Mouse (Mus musculus): ENCODE data around the gene Mfsd7a. TPM values are rescaled to one million over a fixed set of nuclear protein-coding genes. Genes with fewer than 3 reads are reported as not detected.

Mfsd7a gene
- total and polyA plus RNA-seq, 2 experiments from 2014 or later: 0.05 to 0.12 TPM

DNA sequence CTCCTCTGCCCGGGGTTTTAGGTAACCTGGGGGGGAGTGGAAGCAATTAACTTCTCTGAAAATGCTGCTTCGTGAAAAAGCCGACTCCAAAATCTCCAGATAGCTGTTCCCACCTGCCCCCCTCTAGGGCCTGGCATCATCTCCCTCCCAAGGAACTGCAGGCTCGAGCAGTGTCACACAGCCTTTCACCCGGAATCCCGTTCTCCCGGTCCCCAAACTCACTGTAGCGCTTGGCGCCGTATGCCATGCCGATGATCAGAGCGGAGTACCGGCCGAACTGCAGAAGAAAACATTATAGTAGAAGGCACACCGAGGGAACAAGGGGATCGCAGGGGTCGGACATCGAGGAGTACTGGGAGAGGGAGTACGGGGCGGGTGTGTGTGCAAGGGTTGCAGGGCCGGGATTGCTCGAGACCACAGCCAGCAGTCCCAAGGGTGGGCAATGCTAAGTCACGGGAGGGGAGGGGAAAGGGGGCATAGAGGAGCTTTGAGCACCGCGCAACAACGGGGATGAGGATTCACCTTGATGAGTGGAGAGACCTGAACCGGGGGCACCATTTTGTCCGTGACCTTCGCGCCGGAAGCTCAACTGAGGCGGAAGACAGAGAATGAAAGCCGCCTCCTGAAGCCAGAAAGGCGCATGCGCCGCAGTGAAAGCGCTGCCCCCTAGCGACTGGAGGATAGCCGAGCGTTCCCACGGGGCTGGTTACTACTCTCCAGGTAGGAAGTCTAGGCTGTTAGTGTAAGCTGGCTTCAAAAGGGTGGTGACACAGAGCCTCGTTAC, 14.7 kb downstream of the Mfsd7a start, which contains the start of gene Atp5k:
TSS of gene Atp5k (minus strand) at position 645 of the 784 bp plus-strand sequence.
- Histone ChIP-seq H3K27me3 (ENCODE audit: insufficient read depth, low read length) (no peaks in the 10 kb centered on the region), H3K4me1 (ENCODE audit: insufficient read depth) (peaks cover 5% of the 10 kb centered on the region; the same call in 1 of the 2 replicates), H3K9ac (peak within 1 kb of the TSS; percentile 75), H3K9me3 (ENCODE audit: low read length) (no peaks in the 10 kb centered on the region), H3K36me3 (ENCODE audit: insufficient read depth) (peaks cover 28% of the 10 kb centered on the region), H3K27ac (ENCODE audit: low read depth, low read length) (0 out of 2 replicates have a peak within 1 kb of the TSS, but pooled peaks have one; percentile 40), H3K4me2 (ENCODE audit: low read depth) (peak within 1 kb of the TSS; percentile 96), H3K4me3 (ENCODE audit: low read depth, low read length) (peak within 1 kb of the TSS; percentile 90)
- ATAC-seq (peak; percentile 95), DNase-seq (peak; percentile 97)
- 2% methylated on average over 42 of the region's 42 CpGs for WGBS
- peak; percentile 95 for TF ChIP-seq CTCF (IDR thresholded peaks at IDR 0.05; ENCODE audit: low read depth)

DNA sequence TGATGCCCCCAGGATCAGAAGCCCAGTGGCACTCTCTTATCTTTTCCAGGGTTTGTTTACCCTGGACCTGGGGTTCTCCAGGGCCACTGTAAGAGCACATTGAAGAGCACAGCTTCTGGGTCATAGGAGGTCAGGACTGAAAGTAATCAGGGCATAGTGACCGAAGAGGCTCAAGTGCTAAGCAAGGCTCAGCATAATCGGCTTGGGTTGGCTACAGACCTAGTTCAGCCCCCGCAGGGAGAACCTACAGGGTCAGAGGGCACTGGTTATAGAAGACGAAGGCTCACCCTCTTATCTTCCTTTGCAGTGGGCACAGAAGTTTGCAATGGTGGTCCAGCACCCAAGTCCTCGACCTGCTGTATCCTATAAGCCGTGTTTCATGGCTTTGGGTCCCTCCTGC, 17.5 kb downstream of the Mfsd7a start:
- no peak for DNase-seq
- ATAC-seq: no peak
- Histone ChIP-seq H3K27ac (ENCODE audit: low read depth, low read length) (no peak overlapping the region), H3K4me1 (ENCODE audit: insufficient read depth) (peaks cover 5% of the 10 kb centered on the region; the same call in 1 of the 2 replicates), H3K4me3 (ENCODE audit: low read depth, low read length) (no peak overlapping the region), H3K4me2 (ENCODE audit: low read depth) (no peak overlapping the region), H3K9me3 (ENCODE audit: low read length) (no peaks in the 10 kb centered on the region), H3K36me3 (ENCODE audit: insufficient read depth) (peaks cover 29% of the 10 kb centered on the region), H3K9ac (no peak overlapping the region), H3K27me3 (ENCODE audit: insufficient read depth, low read length) (no peaks in the 10 kb centered on the region)
- WGBS: 94% methylated on average over 6 of the region's 6 CpGs
- no peak for TF ChIP-seq CTCF (IDR thresholded peaks at IDR 0.05; ENCODE audit: low read depth)

DNA sequence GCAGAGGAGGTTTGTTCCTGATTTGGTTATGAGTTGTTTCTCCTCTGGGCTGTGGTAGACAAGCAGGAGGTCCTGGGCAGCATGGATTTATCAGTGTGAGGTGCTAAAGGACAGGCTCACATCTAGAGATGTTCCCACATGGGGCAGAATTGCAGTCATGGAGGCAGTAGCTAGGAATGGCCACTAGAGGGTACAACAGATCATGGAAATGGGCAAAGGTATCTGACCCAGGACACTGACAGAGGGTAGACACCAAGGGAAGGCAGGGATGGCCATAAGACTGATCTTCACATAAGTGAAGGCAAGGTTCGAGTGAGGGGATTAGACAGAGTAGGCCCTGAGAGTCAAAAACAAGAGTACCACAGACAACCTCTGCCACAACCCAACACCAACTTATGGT, 21.5 kb downstream of the Mfsd7a start:
- Histone ChIP-seq H3K27ac (ENCODE audit: low read depth, low read length) (no peak overlapping the region), H3K4me2 (ENCODE audit: low read depth) (no peak overlapping the region), H3K36me3 (ENCODE audit: insufficient read depth) (peaks cover 21% of the 10 kb centered on the region), H3K4me3 (ENCODE audit: low read depth, low read length) (no peak overlapping the region), H3K9ac (no peak overlapping the region), H3K27me3 (ENCODE audit: insufficient read depth, low read length) (no peaks in the 10 kb centered on the region), H3K9me3 (ENCODE audit: low read length) (no peaks in the 10 kb centered on the region), H3K4me1 (ENCODE audit: insufficient read depth) (no peaks in the 10 kb centered on the region)
- no peak; the same call in 1 of the 2 replicates for ATAC-seq
- peak; percentile 86 for TF ChIP-seq CTCF (IDR thresholded peaks at IDR 0.05; ENCODE audit: low read depth)
- peak; percentile 25 for DNase-seq
- 58% methylated on average over 1 of the region's 1 CpGs for WGBS

DNA sequence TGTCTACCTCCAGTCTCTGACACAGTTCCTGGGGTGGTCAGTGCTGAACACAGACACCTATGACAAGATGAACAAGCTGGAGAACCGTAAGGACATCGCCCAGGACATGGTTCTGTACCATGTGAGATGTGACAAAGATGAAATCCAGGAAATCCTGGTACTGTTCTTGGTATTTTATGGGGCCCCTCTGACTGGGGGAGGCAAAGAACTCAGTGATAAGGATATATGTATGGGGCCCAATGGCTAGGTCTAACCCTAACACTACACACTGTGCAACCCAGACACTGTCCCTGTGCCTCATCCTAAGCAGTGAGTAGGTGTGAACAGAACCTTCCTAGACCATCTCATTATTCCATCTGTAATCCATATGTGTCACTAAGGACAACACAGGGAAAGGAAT, 25.3 kb downstream of the Mfsd7a start:
- no peak overlapping the region for H3K9ac ChIP-seq
- no peak overlapping the region for H3K4me3 ChIP-seq (ENCODE audit: low read depth, low read length)
- TF ChIP-seq CTCF (IDR thresholded peaks at IDR 0.05; ENCODE audit: low read depth): no peak
- 80% methylated on average over 2 of the region's 2 CpGs for WGBS
- no peaks in the 10 kb centered on the region for H3K27me3 ChIP-seq (ENCODE audit: insufficient read depth, low read length)
- ATAC-seq: no peak
- H3K27ac ChIP-seq (ENCODE audit: low read depth, low read length): no peak overlapping the region
- no peaks in the 10 kb centered on the region for H3K4me1 ChIP-seq (ENCODE audit: insufficient read depth)
- DNase-seq: no peak
- no peak overlapping the region for H3K4me2 ChIP-seq (ENCODE audit: low read depth)
- no peaks in the 10 kb centered on the region for H3K36me3 ChIP-seq (ENCODE audit: insufficient read depth)
- H3K9me3 ChIP-seq (ENCODE audit: low read length): no peaks in the 10 kb centered on the region

DNA sequence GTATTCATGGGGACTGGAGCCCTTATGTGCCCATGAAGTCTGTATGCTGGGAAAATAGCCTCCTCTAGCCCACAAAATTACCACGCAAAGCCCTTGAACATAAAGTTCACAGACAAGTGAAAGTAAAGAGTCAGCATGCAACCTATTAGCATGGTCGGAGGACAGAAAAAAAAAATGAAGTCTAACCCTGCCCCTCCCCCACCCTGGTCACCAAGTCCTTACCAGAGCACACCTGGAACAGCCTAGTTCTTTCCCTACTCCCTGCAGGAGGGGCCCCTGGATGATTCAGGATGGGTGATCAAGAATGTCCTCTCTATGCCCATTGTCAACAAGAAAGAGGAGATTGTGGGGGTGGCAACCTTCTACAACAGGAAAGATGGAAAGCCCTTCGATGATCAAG, 25.9 kb downstream of the Mfsd7a start:
- no peak overlapping the region for H3K9ac ChIP-seq
- no peaks in the 10 kb centered on the region for H3K9me3 ChIP-seq (ENCODE audit: low read length)
- H3K4me1 ChIP-seq (ENCODE audit: insufficient read depth): no peaks in the 10 kb centered on the region
- H3K27me3 ChIP-seq (ENCODE audit: insufficient read depth, low read length): no peaks in the 10 kb centered on the region
- no peak overlapping the region for H3K4me2 ChIP-seq (ENCODE audit: low read depth)
- no peak for TF ChIP-seq CTCF (IDR thresholded peaks at IDR 0.05; ENCODE audit: low read depth)
- no peak for DNase-seq
- H3K36me3 ChIP-seq (ENCODE audit: insufficient read depth): no peaks in the 10 kb centered on the region
- ATAC-seq: no peak
- no peak overlapping the region for H3K4me3 ChIP-seq (ENCODE audit: low read depth, low read length)
- H3K27ac ChIP-seq (ENCODE audit: low read depth, low read length): no peak overlapping the region
- WGBS: 84% methylated on average over 3 of the region's 3 CpGs

DNA sequence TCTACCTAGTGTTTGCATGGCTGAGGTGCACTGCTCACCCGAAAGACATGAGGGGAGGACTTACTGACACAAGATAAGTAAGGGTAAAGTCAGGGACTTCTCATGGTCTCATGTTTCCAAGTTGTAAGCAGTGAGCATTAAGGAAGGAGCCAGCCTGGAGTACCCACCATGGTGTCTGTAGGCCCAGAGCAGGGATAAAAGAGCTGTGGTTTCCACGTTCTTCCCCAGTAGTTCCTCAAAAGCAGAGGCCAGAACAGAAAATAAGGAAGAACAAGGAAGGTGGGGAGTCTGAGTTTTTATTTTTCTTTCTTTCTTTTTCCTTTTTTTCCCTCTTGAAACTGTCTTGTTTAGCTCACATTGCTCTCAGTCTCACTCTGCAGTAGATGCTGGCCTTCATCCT, 34.0 kb downstream of the Mfsd7a start:
- ATAC-seq (no peak), DNase-seq (no peak)
- Histone ChIP-seq H3K9me3 (ENCODE audit: low read length) (no peaks in the 10 kb centered on the region), H3K36me3 (ENCODE audit: insufficient read depth) (no peaks in the 10 kb centered on the region), H3K4me3 (ENCODE audit: low read depth, low read length) (no peak overlapping the region), H3K9ac (no peak overlapping the region), H3K27ac (ENCODE audit: low read depth, low read length) (no peak overlapping the region), H3K4me1 (ENCODE audit: insufficient read depth) (no peaks in the 10 kb centered on the region), H3K4me2 (ENCODE audit: low read depth) (no peak overlapping the region), H3K27me3 (ENCODE audit: insufficient read depth, low read length) (no peaks in the 10 kb centered on the region)
- WGBS: 79% methylated on average over 2 of the region's 2 CpGs
- TF ChIP-seq CTCF (IDR thresholded peaks at IDR 0.05; ENCODE audit: low read depth): no peak

DNA sequence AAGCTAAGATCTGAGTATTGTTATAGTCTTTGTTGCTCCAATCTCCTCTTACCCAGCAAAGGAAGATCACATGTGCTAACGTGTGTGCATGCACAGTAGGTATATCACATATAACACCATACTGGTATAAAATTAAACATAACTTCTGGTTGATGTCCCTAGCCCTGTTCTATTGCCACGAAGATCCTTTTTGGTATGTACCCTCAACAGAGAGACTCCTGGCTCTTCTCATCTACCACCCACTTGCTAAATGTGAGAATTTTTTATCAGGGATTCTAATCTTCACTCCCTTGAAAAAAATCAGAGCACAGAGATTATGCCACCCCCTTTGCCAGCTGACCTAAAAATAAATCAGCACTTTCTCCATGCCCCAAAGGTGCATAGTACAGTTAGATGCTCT, 41.7 kb downstream of the Mfsd7a start:
- Histone ChIP-seq H3K36me3 (ENCODE audit: insufficient read depth) (no peaks in the 10 kb centered on the region), H3K4me3 (ENCODE audit: low read depth, low read length) (no peak overlapping the region), H3K4me1 (ENCODE audit: insufficient read depth) (no peaks in the 10 kb centered on the region), H3K4me2 (ENCODE audit: low read depth) (no peak overlapping the region), H3K9ac (no peak overlapping the region), H3K27ac (ENCODE audit: low read depth, low read length) (no peak overlapping the region), H3K27me3 (ENCODE audit: insufficient read depth, low read length) (no peaks in the 10 kb centered on the region), H3K9me3 (ENCODE audit: low read length) (no peaks in the 10 kb centered on the region)
- TF ChIP-seq CTCF (IDR thresholded peaks at IDR 0.05; ENCODE audit: low read depth): no peak
- WGBS: 75% methylated on average over 2 of the region's 2 CpGs
- no peak for DNase-seq
- ATAC-seq: no peak
